Mouse (Mus musculus): ENCODE measurements at regions not wholly inside any gene's neighbourhood (a gene's known extent, or its start where the extent isn't known, plus 50 kb on each side); places are given as distances from the start of the nearest gene placed in this dataset.

- intact Hi-C loops (cut with DNase I), result no loop called here
- no peak for DNase-seq (ENCODE audit: extremely low spot score in 1 of 2, low spot score in 2 of 2)
Observed at GRCm38 (mm10) chr8:128065964-128066680, 292.3 kb upstream of the Nrp1 start.

DNA sequence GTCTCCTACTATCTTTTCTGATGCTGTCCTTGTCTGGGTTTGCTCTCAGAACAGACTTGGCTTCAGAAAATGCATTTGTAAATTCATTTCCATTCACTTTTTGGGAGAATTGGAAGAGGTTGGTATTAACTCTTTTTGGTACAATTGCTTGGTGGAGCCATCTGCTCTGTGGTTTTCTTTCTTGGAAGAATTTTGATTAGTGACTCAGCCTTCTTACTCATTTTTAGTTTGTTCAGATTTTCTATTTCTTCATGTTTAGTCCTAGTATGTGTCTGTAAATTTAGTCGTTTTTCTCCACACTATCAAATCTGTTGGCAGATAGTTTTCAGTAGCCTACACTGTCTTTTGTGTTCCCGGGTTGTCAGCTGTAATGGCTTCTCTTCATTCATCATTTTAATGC is 288.7 kb upstream of the Nrp1 start:
- DNase-seq (ENCODE audit: extremely low spot score in 1 of 2, low spot score in 2 of 2), result no peak
- intact Hi-C loops (cut with DNase I), result loop anchor here (5.0 kb wide), 1 partner anchor 288 kb away; the partner anchor contains the start of gene Nrp1

DNA sequence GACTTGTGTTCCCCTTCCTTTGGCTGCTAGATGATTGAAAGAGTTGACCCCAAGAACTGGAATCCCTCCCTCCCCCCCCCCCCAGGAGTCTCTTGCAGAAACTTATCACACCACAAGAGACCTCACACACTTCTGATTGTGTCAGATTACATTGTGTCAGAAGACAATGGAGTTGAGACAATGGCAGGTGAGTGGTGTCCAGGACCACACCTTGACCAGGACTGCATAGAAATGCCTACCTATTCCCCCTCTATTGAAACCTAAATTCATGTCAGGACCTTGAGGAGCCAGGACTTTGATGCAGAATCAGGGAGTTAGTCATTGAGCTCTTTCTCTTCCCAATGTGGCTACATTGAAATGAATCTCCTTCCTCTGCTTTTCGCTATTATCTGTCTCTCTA is 282.8 kb upstream of the Nrp1 start:
- DNase-seq (ENCODE audit: extremely low spot score in 1 of 2, low spot score in 2 of 2), result no peak
- intact Hi-C loops (cut with DNase I), result no loop called here

DNA sequence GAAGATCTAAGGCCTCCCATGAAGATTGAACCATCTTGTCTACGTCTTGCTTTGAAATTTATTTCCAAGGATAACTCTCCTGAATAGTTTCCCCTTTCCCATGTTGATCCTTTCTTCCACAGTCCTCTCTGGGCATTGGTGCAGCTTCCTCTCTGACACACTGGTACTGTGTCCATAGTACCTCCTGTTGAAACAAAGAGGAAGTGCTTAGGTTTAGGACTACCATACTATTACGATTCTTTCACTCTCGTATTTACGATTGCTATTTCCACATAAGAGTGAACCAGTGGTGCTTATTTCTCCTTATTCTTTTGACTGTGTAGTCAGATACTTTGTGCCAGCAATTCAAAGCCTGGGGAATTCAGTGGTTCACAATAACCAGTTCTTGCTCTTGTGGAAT is 282.2 kb upstream of the Nrp1 start:
- DNase-seq (ENCODE audit: extremely low spot score in 1 of 2, low spot score in 2 of 2), result no peak
- intact Hi-C loops (cut with DNase I), result no loop called here

GRCm38 (mm10) chr8:128078740-128079139 is 279.7 kb upstream of the Nrp1 start:
- intact Hi-C loops (cut with DNase I), result no loop called here

DNA sequence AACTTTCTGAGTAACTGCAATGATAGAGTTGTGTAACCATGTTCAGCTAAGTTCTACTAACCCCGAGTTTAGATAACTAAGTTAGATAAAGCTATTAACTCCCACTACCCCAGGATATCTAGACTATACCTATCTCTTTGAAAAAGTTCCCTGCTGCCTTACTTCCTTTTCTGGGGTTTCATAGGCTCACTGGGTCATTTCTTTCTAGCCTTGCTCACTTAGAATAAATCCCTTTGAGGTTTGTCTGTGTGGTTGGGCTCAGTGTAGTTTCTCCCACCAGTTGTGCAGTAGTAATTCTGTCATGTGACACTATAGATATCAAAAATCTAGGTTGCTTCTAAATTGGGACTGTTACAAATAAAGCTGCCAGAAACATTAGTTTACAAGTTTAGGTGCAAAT is 272.6 kb upstream of the Nrp1 start:
- intact Hi-C loops (cut with DNase I), result no loop called here
- no peak for DNase-seq (ENCODE audit: extremely low spot score in 1 of 2, low spot score in 2 of 2)

More at GRCm38 (mm10) chr8:128078740-128079139, 279.7 kb upstream of the Nrp1 start:
- DNase-seq (ENCODE audit: extremely low spot score in 1 of 2, low spot score in 2 of 2), result no peak

GRCm38 (mm10) chr8:128087500-128087899 is 270.9 kb upstream of the Nrp1 start:
- DNase-seq (ENCODE audit: extremely low spot score in 1 of 2, low spot score in 2 of 2), result no peak
- intact Hi-C loops (cut with DNase I), result no loop called here

DNA sequence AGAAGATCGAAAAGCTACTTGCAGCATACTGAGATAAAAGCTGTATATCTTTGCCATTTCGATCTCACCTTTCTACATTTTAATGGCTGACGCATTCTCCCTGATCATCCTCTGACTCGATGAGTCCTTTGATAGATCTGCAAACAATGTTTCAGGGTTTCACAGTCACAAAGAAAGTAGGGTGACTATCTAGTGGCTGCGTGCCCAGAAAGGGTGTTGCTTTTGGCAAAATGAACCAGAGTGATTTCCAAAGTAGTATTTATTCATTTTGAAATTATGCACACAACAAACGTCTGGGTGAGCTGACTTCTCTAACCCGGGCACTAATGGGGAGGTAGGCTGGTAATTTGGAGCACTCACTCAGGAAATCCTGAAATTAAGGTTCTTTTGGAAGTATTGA is 265.6 kb upstream of the Nrp1 start:
- DNase-seq (ENCODE audit: extremely low spot score in 1 of 2, low spot score in 2 of 2), result no peak
- intact Hi-C loops (cut with DNase I), result no loop called here

DNA sequence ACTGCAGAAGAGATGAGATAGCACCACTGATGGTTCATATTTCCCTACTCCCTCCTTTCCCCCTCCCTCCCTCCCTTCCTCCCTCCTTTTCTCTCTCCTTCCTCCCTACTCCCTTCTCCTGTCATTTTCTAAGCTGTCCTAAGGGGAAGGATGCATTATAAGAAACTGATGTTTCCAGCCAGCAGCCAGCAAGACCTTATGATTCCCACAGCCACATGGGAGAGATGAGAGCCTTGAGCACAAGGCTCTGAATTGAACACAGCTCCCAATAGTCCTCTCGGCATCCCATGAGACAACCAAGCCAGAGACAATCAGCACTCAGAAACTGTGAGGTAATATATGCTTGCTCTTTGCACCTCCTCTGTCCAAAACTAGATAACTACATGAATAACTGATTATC is 263.0 kb upstream of the Nrp1 start:
- intact Hi-C loops (cut with DNase I), result no loop called here
- no peak for DNase-seq (ENCODE audit: extremely low spot score in 1 of 2, low spot score in 2 of 2)

GRCm38 (mm10) chr8:128097601-128098000 is 260.8 kb upstream of the Nrp1 start:
- intact Hi-C loops (cut with DNase I), result no loop called here
- DNase-seq (ENCODE audit: extremely low spot score in 1 of 2, low spot score in 2 of 2), result no peak

- intact Hi-C loops (cut with DNase I), result no loop called here
- DNase-seq (ENCODE audit: extremely low spot score in 1 of 2, low spot score in 2 of 2), result no peak
Observed at GRCm38 (mm10) chr8:128103380-128103779, 255.0 kb upstream of the Nrp1 start.

GRCm38 (mm10) chr8:128106569-128106968 is 251.8 kb upstream of the Nrp1 start:
- DNase-seq (ENCODE audit: extremely low spot score in 1 of 2, low spot score in 2 of 2), result no peak
- intact Hi-C loops (cut with DNase I), result no loop called here

- intact Hi-C loops (cut with DNase I), result no loop called here
- no peak for DNase-seq (ENCODE audit: extremely low spot score in 1 of 2, low spot score in 2 of 2)
Observed at GRCm38 (mm10) chr8:128107041-128107440, 251.4 kb upstream of the Nrp1 start.

- intact Hi-C loops (cut with DNase I), result no loop called here
- DNase-seq (ENCODE audit: extremely low spot score in 1 of 2, low spot score in 2 of 2), result no peak
Observed at GRCm38 (mm10) chr8:128109036-128109435, 249.4 kb upstream of the Nrp1 start.

DNA sequence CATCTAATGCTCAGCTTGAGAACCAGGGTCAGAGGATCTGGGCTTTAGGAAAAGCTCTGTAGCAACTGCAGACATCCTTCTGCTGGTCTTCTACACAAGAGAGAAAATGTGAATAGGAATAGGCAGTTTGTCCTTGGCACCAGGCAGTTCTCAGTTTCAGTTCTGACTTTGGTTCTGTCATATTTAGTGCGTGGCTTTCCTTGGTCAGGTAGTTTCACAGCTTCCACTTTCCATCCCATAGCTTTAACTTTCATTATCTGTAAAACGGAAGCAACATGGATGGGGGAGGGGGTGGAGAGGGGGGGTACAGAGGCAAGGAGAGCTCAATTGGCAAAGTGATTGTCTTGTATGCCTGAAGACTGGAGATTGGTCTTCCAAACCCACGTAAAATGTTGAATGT is 247.3 kb upstream of the Nrp1 start:
- DNase-seq (ENCODE audit: extremely low spot score in 1 of 2, low spot score in 2 of 2), result no peak
- intact Hi-C loops (cut with DNase I), result no loop called here

DNA sequence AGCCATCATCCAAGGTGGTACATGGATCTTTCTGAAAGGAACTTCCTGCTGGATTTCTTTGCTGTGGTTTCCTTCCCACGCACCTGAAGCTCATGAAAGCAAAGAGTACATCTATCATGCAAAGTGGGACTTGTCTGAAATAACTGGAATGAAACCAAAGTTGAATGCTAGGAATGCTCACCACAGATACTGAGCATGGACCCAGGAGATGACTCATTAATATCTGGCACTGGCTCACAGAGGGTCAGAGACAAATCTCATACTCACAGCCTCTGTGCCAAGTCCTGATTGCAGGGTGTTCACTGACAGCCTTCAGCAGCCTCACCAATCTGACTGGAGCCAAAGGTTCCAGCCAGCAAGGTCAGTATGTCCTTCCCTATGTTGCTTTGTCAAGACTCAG is 245.3 kb upstream of the Nrp1 start:
- intact Hi-C loops (cut with DNase I), result no loop called here
- DNase-seq (ENCODE audit: extremely low spot score in 1 of 2, low spot score in 2 of 2), result no peak

DNA sequence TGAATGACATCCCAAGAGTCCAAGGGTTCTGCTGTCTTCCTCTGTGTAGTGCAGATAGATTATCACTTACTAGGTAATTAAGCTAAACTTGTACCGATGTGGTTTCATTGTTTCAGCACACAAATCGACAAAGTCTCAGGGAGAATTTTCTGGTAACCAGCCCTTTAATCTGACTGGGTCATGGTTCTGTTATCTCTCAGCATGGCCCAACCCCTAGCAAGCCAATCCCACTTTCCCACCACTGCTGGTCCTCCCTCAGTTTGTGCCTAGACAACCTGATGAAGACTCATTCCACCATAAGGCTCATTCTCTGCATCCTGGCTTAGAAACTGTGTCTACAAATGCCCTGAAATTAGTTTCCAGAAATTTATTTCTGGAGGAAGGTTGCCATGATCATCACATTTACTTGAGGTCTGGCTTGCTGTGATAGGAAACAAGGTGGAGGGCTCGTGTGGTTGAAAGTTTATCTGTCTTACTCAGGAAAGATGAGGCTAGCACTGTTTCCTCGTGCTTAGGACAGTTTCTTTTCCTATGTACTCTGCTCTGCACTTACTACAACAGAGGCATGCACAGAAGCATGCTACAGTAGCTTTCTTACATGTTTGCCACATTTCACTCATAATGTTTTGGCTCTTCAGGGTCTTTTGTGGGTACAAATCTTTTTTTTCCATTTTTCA is 217.0 kb upstream of the Nrp1 start:
- intact Hi-C loops (cut with DNase I), result no loop called here
- no peak for DNase-seq (ENCODE audit: extremely low spot score in 1 of 2, low spot score in 2 of 2)

DNA sequence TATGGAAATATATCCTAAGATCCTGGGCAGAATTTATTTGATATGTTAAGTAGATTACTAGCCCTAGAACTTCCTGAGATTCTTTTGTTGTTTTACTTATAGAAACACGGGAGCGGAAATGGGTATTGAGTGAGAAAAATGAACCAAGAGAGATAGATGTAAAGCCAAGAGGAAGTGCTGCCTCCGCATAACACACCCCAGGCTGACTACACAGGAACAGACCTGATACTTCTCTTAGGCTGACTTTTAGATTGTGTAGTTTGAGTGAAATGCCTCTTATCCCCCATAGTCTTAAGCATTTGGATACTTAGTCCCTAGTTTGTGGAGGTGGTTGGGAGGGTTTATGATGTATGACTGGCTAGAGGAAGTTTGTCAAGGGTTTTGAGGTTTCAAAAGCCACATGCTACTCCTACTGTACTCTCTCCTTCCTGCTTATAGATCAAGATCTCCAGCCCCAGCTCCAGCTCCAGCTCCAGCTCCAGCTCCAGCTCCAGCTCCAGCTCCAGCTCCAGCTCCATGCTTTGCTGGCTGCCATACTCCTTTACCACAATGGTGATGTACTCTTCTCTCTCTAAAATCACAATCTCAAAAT is 210.0 kb upstream of the Nrp1 start:
- intact Hi-C loops (cut with DNase I), result no loop called here
- no peak for DNase-seq (ENCODE audit: extremely low spot score in 1 of 2, low spot score in 2 of 2)

DNA sequence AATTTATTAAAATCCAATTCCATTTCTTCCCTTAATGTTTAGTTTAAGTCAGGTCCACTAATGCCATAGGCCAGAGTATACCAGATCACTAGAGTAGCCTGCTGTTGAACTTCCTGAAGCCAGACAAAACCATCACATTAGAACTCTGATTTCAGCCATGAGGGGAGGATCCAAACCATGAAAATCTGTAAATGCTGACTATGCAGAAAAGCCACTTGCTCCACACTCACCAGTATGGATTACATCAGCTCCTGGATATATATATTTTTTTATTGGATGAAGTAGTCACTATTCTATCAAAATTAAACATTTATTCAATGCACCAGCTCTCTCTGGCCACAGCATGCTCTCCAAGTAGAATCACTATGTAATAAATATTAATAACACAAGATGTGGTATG is 202.8 kb upstream of the Nrp1 start:
- intact Hi-C loops (cut with DNase I), result no loop called here
- DNase-seq (ENCODE audit: extremely low spot score in 1 of 2, low spot score in 2 of 2), result no peak

DNA sequence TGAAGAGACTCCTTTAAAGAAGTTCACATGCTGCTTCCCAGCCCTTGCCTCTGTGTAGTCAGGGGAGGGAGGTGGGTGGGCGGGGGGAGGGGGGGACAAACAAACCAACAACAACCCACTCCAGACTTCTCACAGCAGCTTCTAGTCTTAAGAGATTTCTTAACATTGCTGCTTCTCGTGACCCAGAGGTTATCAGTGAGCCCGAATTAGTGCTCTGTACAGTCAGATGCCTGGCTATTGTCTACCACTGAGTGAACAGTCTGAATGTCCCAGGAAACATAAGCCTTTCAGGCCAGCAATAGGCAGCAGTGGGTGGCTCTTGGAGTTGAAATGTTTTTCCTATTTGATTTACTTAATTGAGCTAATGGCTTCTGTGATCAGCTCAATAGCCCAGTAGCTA is 202.2 kb upstream of the Nrp1 start:
- intact Hi-C loops (cut with DNase I), result no loop called here
- no peak for DNase-seq (ENCODE audit: extremely low spot score in 1 of 2, low spot score in 2 of 2)

All from left cerebral cortex, postnatal 10 days (tissue).